Mouse (Mus musculus) embryonic facial prominence, embryonic 11.5 days (tissue): ENCODE data around the gene Scnn1a. TPM values are rescaled to one million over a fixed set of nuclear protein-coding genes. Genes with fewer than 3 reads are reported as not detected.

Experiments
- ATAC-seq: fragments of 200-750 bp; cut with Nextera tagmentation; replicated peaks from 2 replicates; pipeline ENCODE4 v1.8.0; 2017; ENCODE audit warnings: low read depth; ENCODE audit not compliant: insufficient number of reproducible peaks, low FRiP score, low TSS enrichment
- DNase-seq: peaks from one replicate; pipeline ENCODE4 v3.0.0-alpha.2; 2015; ENCODE audit warnings: low spot score
- H3K27ac ChIP-seq: fragments of 300-500 bp; sonication (generic); replicated peaks from 2 replicates; pipeline ENCODE4 v1.5.1; 2014; ENCODE audit warnings: mild to moderate bottlenecking, low read depth, low read length, control low read depth
- H3K27me3 ChIP-seq: fragments of 300-500 bp; sonication (generic); 2 replicates; pipeline ENCODE4 v1.6.1; 2014; ENCODE audit warnings: mild to moderate bottlenecking, low read length, moderate library complexity, mixed read lengths; ENCODE audit not compliant: control insufficient read depth, insufficient read depth
- H3K36me3 ChIP-seq: fragments of 300-500 bp; sonication (generic); replicated peaks from 2 replicates; pipeline ENCODE4 v1.6.1; 2014; ENCODE audit warnings: low read depth, mild to moderate bottlenecking, low read length, moderate library complexity, mixed read lengths; ENCODE audit not compliant: control insufficient read depth, insufficient read depth
- H3K4me1 ChIP-seq: fragments of 300-500 bp; sonication (generic); 2 replicates; pipeline ENCODE4 v1.6.1; 2014; ENCODE audit warnings: low read length, mixed read lengths; ENCODE audit not compliant: control insufficient read depth, insufficient read depth
- H3K4me2 ChIP-seq: fragments of 300-500 bp; sonication (generic); 2 replicates; pipeline ENCODE4 v1.6.1; 2014; ENCODE audit warnings: low read depth, mild to moderate bottlenecking, control low read depth, low read length, moderate library complexity
- H3K4me3 ChIP-seq: fragments of 300-500 bp; sonication (generic); 2 replicates; pipeline ENCODE4 v1.5.1; 2014; ENCODE audit warnings: low read depth, low read length, control low read depth
- H3K9ac ChIP-seq: fragments of 300-500 bp; sonication (generic); replicated peaks from 2 replicates; pipeline ENCODE4 v1.6.1; 2014; ENCODE audit warnings: mild to moderate bottlenecking, control low read depth, low read length
- H3K9me3 ChIP-seq: fragments of 300-500 bp; sonication (generic); replicated peaks from 2 replicates; pipeline ENCODE4 v1.6.1; 2016; ENCODE audit warnings: mild to moderate bottlenecking, low read length, inconsistent platforms, mixed read lengths; ENCODE audit not compliant: control insufficient read depth
- WGBS: fragments of 180-500 bp; shearing (Covaris S2); extraction: QIAGEN DNeasy Blood & Tissue Kit; methylation state at CpG from one replicate; pipeline ENCODE4 v1.1.7; 2014; 5-methylcytosine and 5-hydroxymethylcytosine counted together
- polyA plus RNA-seq: library from polyadenylated mRNA; unstranded; fragments of >200 nt; fragmentation: Nextera tagmentation; extraction: Ambion mirVana; gene quantifications from 2 replicates; pipeline ENCODE4 v1.2.1, GENCODE M21; 2014

The Scnn1a gene
- polyA plus RNA-seq, 1 experiment from 2014 or later: 0.88 TPM

DNA sequence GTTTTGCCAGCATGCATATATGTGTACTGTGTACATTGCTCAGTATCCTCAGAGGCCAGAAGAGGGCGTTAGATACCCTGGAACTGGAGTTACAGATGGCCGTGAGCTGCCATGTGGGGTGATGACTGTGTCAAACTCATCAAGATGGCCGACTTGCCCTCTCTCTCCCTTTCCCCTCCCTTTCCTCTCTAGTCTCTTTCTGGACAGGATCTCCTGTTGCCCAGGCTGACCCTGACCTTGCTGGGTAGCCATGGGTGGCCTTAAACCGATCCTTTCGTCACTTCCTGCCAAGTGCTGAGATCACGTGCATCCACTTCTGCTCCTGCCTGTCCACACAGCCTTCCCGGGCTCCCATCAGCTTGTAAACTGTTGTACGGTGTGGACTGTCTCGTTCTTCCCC lies 39.5 kb downstream of the Scnn1a start:
- Histone ChIP-seq H3K4me3 (no peak overlapping the region), H3K4me2 (no peak overlapping the region), H3K27ac (no peak overlapping the region), H3K36me3 (no peaks in the 10 kb centered on the region; the same call in none of the 2 replicates), H3K9ac (no peak overlapping the region), H3K9me3 (no peaks in the 10 kb centered on the region), H3K4me1 (peaks cover 9% of the 10 kb centered on the region), H3K27me3 (peaks cover 3% of the 10 kb centered on the region; the same call in 1 of the 2 replicates)
- ATAC-seq: no peak
- DNase-seq: no peak
- WGBS: 49% methylated on average over 9 of the region's 9 CpGs

DNA sequence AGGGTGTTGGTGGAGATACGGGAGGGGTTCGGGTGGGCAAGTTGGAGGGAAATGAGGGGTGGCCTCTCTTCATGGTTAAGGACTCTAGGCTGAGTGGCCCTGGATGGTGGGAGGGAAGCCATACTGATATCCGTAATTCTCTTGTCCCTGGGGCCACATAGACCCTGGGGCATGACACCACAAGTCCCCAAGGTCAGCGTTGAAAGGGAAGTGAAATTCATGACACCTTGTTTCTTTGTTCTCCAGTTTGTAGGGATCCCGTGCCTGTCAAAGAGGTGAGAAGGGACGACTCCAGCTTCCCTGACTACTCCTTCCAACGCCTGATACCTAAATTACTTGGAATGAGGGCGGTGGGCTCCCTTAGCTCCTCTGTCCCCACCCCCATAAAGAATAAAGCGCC lies 40.4 kb downstream of the Scnn1a start:
- Histone ChIP-seq H3K9ac (no peak overlapping the region), H3K27me3 (peaks cover 3% of the 10 kb centered on the region; the same call in 1 of the 2 replicates), H3K4me1 (peaks cover under 1% of the 10 kb centered on the region; the same call in 1 of the 2 replicates), H3K4me3 (no peak overlapping the region), H3K9me3 (no peaks in the 10 kb centered on the region), H3K27ac (no peak overlapping the region), H3K36me3 (no peaks in the 10 kb centered on the region; the same call in none of the 2 replicates), H3K4me2 (no peak overlapping the region)
- WGBS: 62% methylated on average over 9 of the region's 9 CpGs
- ATAC-seq (no peak), DNase-seq (no peak)

- H3K9ac ChIP-seq: 0 out of 2 replicates have a peak overlapping the region, but pooled peaks have one; percentile 5
- peaks cover 3% of the 10 kb centered on the region; the same call in 1 of the 2 replicates for H3K27me3 ChIP-seq
- no peaks in the 10 kb centered on the region; the same call in none of the 2 replicates for H3K36me3 ChIP-seq
- 0 out of 2 replicates have a peak, but pooled peaks have one; percentile 16 for ATAC-seq
- H3K27ac ChIP-seq: no peak overlapping the region
- H3K9me3 ChIP-seq: no peaks in the 10 kb centered on the region
- WGBS: 38% methylated on average over 38 of the region's 38 CpGs
- no peak overlapping the region for H3K4me3 ChIP-seq
- peak; percentile 19 for DNase-seq
- no peaks in the 10 kb centered on the region; the same call in 1 of the 2 replicates for H3K4me1 ChIP-seq
- no peak overlapping the region for H3K4me2 ChIP-seq
Measured at GRCm38 (mm10) chr6:125361467-125362291, 41.2 kb downstream of the Scnn1a start.

- Histone ChIP-seq H3K9ac (no peak overlapping the region), H3K4me1 (no peaks in the 10 kb centered on the region; the same call in 1 of the 2 replicates), H3K4me3 (no peak overlapping the region), H3K27ac (no peak overlapping the region), H3K36me3 (no peaks in the 10 kb centered on the region; the same call in 1 of the 2 replicates), H3K9me3 (no peaks in the 10 kb centered on the region), H3K27me3 (peaks cover 3% of the 10 kb centered on the region; the same call in 1 of the 2 replicates), H3K4me2 (peak overlapping the region; percentile 24; the same call in 1 of the 2 replicates)
- DNase-seq (no peak), ATAC-seq (no peak)
- WGBS: 16% methylated on average over 15 of the region's 15 CpGs
Measured at GRCm38 (mm10) chr6:125363021-125363420, 42.6 kb downstream of the Scnn1a start.

DNA sequence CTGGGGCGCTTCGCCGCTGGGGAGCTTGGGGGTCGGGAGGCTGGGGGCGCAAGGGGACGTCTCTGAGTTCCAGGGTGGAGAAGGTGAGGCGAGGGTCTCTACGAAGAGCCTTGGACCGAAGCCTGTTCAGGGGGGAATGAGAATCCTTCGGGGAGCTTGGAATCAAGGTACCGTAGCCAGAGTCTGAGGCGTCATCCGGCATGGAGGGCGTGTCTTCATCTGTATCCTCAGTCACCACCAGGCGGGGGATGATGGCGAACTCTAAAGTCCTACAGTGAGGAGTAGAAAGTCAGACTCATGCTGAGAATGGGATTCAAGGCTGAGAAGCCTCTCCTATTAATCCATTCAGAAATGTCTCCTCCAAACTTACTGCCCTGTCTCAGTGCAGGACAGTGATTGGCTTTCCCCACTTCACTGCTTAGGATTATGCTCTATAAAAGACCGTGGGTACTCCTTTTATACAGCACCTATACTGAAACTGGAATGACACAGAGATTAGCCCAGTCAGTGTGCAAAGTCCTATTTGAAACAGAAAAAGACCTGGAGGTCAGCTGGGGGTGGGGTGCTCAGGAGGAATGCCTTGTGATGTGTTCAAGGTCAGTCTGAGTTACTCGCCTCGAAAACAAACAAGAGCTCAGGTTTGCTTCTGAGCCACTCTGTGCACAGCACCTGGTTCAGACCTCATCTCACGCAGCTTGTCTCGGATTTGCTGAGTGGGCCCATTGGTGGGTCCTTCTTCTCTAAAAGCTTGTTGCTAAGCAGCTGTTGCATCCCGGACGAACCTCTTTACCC lies 43.2 kb downstream of the Scnn1a start:
- ATAC-seq (no peak), DNase-seq (peak; percentile 42)
- H3K4me2 ChIP-seq: peak overlapping the region; percentile 24; the same call in 1 of the 2 replicates
- no peaks in the 10 kb centered on the region for H3K9me3 ChIP-seq
- no peaks in the 10 kb centered on the region; the same call in 1 of the 2 replicates for H3K4me1 ChIP-seq
- H3K27ac ChIP-seq: no peak overlapping the region
- peaks cover 3% of the 10 kb centered on the region; the same call in 1 of the 2 replicates for H3K27me3 ChIP-seq
- H3K36me3 ChIP-seq: no peaks in the 10 kb centered on the region; the same call in 1 of the 2 replicates
- WGBS: 10% methylated on average over 23 of the region's 23 CpGs
- no peak overlapping the region for H3K9ac ChIP-seq
- H3K4me3 ChIP-seq: no peak overlapping the region

DNA sequence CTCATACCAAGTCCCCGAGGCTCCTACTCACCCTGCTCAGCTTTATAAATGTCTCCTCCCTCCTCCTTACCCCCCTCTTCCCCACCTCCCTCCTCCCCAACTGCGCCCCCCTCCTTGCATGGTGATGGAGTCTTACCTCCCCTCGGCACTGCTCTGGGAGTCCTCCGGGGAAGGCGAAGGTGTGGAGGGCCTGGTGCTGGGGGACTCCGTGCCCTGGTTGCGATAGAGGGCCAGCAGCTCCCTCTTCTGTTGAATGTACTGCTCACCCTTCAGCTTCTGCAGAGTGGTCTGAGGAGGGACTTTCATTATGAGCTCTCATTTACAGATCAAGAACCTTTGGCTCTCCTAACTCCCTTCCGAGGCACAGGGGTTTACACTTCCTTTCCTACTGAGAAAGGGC lies 44.0 kb downstream of the Scnn1a start:
- Histone ChIP-seq H3K4me1 (no peaks in the 10 kb centered on the region; the same call in 1 of the 2 replicates), H3K9ac (no peak overlapping the region), H3K4me2 (no peak overlapping the region), H3K9me3 (no peaks in the 10 kb centered on the region), H3K4me3 (no peak overlapping the region), H3K27ac (no peak overlapping the region), H3K27me3 (peaks cover 3% of the 10 kb centered on the region; the same call in 1 of the 2 replicates), H3K36me3 (no peaks in the 10 kb centered on the region; the same call in 1 of the 2 replicates)
- ATAC-seq (no peak), DNase-seq (peak; percentile 25)
- WGBS: 5% methylated on average over 8 of the region's 8 CpGs

- Histone ChIP-seq H3K9ac (no peak overlapping the region), H3K4me3 (no peak overlapping the region), H3K4me2 (no peak overlapping the region), H3K9me3 (no peaks in the 10 kb centered on the region), H3K27me3 (peaks cover 3% of the 10 kb centered on the region; the same call in 1 of the 2 replicates), H3K36me3 (no peaks in the 10 kb centered on the region; the same call in 1 of the 2 replicates), H3K27ac (no peak overlapping the region), H3K4me1 (no peaks in the 10 kb centered on the region; the same call in 1 of the 2 replicates)
- DNase-seq: no peak
- WGBS: 86% methylated on average over 5 of the region's 5 CpGs
- ATAC-seq: no peak
Measured at GRCm38 (mm10) chr6:125365522-125365921, 45.1 kb downstream of the Scnn1a start.
